Mouse (Mus musculus) liver, adult 2 months (tissue): Measurements from ENCODE around the gene Serpinb5.

Experiments
- CTCF ChIP-seq: fragments of 200-500 bp; IDR thresholded peaks from 2 replicates; pipeline ENCODE4 v1.5.1; 2011; ENCODE audit warnings: low read depth, low read length, control low read depth
- POLR2A ChIP-seq: fragments of 200-500 bp; IDR thresholded peaks from 2 replicates; pipeline ENCODE4 v1.6.1; 2011; ENCODE audit warnings: low read length, control low read depth; ENCODE audit not compliant: insufficient read depth; ENCODE audit errors: extremely low read depth

- TF ChIP-seq POLR2A (no peak), CTCF (no peak)
These were observed 46.1 kb upstream of the Serpinb5 start for GRCm38 (mm10) chr1:106814864-106815263.
